Mouse (Mus musculus) right cerebral cortex, postnatal 36 days (tissue): ENCODE data around the gene Ccr6.
"Not testable (repeated sequence)": the region's sequence is repeated elsewhere in the genome, so short reads cannot be mapped to it uniquely, and the experiment has no call there.

ENCODE experiments used
- DNase-seq, 2 experiments: peaks; one replicate each; pipeline ENCODE4 v3.0.0; 2022; ENCODE audit warnings: low spot score in 2 of 2, mixed read lengths in 1 of 2

Ccr6 gene

DNA sequence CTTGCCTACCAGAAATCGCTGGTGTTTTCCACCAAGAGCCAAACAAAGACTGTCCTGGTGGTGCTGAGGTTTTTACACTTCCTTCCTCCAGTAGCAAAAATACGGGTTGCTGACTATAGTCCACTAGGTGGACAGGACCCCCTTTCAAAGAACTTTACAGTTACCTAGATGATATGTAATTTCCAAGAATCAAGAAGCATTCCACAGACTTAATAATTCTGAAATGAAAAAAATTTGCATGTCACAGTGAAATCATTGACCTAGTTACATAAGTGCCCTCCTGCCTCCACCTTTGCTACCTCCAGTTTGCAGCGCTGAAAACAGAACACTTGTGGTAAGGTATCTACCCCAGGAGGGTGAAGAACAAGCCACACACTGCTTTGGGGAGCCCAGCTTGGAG is at the start of gene Ccr6:
TSS of gene Ccr6 (plus strand) at position 301 of the 400 bp plus-strand sequence.
- no peak for DNase-seq

DNA sequence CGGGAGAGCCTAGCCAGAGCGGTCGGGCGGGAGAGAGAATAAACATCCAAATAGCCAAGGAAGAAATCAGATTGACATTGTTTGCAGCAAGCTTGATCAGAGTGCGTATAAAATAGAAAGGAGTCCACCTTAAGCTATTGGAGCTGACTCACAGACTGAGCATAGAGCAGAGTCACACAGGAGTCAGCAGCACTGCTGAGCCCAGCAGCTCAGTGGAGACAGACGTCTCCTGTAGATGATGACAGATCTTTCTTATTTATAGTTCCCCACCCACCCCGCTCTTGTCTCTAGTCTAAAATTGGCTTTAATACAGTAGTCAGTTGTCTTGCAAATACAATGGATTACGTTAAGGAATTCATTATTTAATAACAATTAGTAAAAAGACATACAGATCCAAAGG is 42.2 kb upstream of the Ccr6 start:
- DNase-seq = no peak

DNA sequence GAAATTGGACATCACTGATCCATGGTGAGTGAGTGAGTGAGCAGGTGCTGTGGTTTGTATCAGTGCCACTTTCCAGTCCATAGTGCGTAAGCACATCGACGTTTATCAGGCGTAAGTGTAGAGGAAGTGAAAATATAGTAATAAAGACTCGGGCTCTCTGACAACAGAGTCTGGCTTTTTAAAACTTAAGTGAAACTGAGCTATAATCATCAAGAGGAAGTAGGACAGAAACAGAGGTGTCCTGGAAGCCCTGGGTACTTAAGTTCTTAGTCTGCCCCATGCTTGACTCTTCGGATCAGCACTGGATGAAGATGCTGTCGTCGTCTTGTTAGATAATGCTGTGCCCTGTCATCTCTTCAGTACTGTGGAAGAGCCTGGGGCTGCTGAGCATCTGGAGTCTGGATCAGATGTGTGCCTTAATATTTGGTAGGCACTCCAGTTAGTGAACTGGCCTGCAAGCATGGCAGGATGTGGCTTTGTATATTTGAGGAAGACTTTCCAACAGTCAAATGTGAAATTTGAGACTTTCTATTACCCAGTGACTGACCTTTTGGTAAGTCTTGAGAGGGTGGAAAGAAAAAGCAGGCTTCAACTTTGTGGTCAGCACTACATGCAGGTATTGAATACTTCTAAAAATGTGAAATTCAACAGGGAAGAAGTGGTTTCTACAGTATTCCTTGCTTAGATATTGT is 40.0 kb upstream of the Ccr6 start:
- no peak for DNase-seq

DNA sequence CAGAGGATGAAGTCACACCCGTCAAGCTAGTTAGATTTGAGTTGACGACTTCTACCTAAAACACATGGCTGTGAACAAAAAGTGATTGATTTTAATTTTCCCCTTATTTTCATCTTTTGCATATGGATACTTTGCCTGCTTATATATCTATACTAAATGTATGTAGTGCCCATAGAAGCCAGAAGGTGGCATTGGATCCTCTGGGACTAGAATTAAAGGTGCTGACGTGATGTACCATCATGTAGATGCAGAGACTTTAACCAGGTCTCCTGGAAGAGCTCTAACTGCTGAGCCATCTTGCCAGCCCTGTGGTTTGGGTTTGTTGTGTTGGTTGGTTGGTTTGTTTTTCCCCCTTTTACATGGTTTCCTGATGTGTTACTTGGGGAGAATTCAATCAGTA is 38.2 kb upstream of the Ccr6 start:
- DNase-seq = no peak

DNA sequence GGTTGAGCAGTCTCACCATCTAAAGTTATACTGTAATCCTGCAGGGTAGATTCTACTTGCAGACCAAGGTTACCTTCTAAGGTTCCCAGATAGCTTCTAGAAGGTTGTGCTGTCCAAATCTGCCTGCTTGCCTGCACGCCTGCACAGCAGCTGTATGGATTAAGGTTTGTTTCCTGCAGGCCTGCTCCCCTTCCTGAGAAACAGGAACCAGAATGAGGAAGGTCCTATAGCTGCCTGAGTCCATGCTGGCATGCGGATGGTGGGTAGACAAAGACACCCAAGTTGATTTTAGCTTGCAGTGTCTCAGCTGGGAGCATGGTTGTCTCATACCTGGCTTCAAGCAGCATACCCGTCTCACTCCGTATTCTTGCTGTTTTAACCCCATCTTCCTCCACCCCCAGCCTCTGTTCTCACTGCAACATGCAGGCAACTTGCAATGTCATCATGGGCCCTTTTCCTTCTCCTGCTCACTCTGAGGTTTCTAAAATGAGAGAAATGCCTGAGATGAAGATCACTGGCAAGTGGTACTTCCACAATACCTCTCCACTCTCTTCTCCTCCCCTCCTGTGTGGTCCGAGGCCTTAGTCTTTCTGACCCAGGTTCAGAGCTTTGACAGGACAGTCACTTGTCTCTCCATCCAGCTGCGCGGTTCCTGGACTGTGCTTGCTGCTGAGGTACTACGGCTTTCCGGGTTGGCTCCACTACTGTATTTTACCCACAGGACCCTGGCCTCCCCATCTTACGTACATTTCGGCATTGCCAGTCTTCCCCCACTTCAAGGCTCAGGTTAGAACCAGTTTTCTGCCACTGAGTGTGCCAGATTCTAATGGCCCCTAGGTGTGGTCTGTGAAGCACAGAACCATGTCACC is 36.5 kb upstream of the Ccr6 start:
- DNase-seq = no peak

DNA sequence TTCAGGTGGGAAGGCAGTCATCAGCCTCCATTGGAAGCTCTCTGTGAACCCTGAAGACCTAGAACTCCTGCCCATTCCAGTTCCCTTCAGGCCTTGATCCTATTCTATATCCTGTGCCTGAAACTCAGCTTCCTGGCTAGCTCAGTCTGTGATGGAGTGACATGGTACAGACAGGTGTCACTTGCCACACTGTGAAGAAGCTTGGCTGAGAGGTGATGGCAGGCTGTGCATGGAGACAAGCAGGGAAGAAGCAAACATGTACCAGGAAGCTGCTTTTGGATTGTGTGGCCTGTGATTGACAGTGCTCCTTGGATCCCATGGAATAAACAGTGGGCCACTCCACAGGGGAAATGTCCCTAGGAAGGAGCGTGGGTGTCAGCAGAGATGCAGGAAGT is 35.9 kb upstream of the Ccr6 start:
- no peak for DNase-seq

DNA sequence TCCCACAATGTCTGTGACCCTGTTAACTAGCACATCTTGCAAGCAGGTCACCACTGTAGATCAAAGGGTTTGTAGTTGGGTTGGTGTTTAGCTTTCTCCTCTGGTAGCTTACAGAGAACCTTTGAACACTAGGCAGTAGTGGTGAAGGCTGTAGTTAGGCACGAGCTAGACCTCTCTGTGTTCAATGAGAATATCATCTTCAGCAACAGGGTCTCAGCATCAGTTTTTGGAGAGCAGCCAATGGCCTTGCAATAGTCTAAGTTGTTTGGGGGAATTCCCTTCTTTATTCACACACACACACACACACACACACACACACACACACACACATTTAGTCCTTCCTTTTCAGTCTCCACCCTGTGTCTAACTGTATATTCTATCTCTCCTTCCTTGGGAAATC is 32.4 kb upstream of the Ccr6 start:
- no peak for DNase-seq

DNA sequence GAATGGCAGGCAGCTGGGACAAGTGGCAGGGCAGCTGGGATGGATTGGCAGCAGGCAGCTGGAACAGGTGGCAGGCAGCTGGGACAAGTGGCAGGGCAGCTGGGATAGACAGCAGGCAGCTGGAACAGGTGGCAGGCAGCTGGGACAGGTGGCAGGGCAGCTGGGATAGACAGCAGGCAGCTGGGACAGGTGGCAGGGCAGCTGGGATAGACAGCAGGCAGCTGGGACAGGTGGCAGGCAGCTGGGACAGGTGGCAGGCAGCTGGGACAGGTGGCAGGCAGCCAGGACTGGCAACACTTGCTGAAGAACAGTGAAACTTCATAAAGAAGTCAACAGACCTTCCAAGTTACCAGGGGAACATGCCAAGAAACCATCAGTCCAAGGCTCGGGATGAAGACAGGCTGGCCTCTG is 30.6 kb upstream of the Ccr6 start:
- DNase-seq = not testable (repeated sequence)

DNA sequence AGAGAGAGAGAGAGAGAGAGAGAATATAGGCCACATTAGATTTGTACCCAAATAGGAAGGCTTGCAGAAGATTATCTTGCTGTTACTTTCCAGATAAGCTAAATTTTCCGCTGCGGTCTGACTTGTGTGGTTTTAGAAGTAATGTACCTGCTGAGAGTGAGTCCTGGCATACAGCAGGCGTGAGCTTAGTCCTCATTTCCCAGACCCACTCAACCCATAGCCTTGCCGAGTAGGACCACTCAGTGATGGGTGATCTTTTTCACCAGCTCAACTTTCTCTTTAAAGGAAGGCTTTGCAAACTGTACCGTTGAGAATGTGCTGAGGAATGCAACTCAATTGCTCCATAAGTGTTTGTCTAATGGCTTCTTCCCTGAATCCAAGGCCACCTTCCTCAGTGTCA is 29.2 kb upstream of the Ccr6 start:
- DNase-seq = no peak

DNA sequence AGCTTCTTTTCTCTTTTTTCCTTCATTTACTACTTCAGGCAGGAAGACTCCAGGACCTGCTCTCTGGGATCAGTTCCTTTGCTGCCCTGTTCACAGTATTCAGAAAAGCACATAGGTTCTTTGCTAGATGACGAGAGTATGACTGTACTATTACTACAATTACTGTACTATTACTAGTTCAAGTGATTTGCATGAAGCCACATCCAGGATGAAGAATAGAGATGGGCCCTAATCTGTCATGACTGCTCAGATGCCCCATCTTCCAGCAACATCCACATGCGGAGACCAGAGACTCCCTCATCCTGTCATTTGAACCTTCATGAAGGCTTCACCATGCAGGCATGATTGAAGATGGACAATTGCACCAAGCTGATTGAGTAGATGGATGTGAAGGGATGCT is 26.1 kb upstream of the Ccr6 start:
- DNase-seq = no peak

DNA sequence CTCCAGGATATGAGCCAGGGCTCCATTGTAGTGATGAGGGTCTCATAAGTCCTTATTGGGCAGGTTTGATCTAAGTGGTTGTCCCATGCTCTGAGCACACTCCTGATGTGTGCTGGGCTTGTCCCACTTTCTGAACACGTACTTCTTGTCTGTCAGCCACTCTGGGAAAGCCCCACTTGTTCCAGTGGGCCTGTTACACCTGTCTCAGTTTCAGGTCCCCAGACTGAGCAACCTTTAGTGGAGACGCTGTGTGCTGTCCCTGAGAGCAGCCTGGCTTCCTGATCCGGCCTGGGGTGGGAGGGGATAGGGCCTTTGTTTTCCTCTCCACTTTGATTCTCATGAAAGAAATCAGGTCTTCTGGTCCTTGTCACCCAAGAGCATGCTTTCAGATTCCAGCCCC is 25.7 kb upstream of the Ccr6 start:
- no peak for DNase-seq

DNA sequence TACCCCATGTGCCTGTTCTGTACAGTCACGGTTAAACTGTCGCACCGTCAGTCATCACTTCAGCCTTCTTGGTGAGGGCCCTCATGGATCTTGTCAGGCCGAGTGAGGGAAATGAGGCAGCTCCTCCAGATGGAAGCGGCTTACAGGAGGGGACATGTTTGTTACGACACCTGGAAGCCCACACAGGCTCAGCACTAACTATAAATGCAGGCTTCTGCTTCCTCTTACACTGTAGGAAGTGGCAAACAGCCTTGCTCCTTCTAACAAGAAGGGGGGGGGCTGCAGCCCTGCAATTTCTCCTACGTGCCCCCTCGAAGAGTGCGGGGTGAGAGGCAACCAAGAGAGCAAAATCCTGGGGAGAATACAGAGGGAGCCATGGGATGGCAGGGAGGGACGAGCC is 25.2 kb upstream of the Ccr6 start:
- no peak for DNase-seq

DNA sequence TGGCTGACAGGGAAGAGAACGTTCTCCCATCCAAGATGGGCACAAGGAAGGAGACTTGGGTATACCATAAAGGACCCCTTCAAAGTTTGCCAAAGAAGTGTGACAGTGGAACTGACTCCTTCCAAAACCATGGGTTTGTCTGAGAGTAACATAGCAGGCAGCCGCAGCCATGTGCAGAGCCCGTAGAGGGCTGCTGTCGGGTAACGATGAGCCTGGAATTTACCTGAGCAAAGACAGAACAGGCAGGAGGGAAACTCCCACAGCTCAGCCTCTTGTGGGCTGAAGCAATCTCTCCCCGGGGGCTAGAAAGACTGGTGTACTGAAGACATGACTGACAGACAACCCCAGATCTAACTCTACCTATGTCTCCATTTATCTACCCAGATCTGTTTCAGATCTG is 24.4 kb upstream of the Ccr6 start:
- no peak for DNase-seq

DNA sequence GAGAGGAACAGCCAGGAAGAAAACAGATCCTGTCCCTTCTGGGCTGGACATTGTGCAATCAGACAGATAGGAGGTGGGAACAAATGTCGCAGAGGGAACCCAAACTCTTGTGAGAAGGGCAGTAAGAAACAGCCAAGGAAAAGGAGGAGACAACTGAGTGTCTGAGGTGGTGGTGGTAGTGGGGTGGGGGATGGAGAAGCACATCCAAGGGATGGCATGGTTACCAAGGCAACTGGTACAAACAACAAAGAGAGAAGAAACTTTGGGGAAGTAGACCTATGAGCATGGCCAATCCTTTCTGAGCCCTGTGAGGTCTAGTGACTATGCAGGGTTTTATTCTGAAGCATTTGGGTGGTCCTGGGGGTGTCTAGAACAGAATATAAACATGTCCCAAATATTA is 21.5 kb upstream of the Ccr6 start:
- no peak for DNase-seq

DNA sequence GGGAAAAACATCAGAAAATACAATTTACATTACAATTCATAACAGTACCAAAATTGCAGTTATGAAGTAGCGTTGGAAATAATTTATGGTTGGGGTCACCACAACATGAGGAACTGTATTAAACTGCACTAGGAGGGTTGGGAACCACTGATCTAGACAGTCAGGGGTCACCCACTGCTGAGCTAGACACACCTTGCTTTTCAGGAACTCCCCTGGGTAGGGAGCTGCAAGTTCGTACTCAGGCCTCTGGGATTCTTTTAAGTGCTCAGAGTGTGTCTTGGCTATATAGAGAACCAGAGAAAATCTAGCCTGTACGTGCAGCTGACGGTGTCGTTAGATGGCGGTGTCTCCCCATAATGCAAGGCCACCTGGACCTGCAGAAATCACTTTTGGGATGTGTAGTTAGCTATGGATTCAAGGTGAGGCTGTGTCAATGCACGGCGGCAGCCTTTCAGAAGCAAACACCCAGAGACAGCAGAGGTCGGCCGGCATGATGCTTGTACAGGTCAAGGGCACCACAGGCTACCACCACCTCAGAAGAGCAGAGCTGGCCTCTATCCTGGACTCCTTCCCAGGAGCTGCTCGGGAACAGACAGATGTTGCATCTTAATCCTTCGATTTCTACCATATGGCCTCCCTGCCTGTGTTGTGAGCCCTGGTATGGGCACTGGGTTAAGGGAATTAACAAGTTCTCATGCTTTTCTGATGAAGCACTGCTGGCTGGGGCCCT is 20.7 kb upstream of the Ccr6 start:
- DNase-seq = no peak

DNA sequence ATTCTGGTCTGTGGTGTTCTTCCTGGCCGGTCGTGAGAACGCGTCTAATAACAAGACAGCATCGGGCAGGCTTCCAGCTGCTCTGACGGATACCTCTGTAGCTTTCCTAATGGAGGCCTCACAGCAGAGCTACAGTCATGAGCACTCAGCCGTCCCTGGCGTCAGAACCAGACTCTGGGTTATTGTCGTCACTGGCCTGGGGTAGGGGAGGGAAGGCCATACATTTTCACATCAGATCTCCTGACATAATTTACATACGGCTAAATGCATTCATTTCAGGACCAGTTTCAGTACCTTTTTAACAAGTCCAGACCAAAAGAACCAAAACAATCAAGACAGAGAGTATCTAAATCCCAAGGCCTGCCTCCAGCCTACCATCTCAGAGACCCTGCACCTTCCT is 12.6 kb upstream of the Ccr6 start:
- no peak for DNase-seq

DNA sequence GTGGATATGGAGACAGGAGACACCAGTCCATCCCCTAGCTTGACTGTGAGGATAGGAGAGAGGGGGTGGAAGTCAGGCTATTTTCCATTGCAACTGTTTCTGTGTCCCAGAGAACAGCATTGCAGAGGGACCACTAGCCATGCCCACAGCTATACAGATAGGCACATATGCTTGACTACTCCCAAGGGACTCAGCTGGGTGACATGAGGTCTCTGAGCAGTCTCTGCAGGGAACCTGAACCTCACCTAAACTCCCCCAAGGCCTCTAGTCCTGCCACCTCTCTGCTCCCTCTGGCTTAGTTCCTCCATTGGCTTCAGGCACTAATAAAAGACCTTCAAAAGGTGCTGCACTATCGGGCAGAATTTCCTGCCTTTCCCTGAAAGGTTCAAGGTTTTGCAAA is 11.8 kb upstream of the Ccr6 start:
- DNase-seq = no peak

DNA sequence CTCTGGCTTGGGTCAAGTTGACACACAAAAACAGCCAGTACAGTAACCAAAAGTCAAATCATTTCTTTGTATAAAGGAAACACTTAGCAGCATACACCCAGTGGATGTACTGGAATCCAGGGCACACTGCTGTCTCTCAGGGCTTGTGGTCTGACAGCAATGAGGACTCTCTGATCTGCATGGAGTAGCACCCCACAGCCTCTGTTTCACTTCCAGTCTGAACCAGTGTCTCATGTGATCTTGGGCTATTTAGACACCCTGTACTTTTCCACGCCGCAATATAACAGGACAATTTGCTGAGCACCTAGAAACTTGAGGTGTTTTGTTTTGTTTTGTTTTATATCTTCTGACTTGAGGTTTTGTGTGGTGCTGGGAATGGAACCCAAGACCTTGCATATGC is 10.7 kb upstream of the Ccr6 start:
- no peak for DNase-seq

DNA sequence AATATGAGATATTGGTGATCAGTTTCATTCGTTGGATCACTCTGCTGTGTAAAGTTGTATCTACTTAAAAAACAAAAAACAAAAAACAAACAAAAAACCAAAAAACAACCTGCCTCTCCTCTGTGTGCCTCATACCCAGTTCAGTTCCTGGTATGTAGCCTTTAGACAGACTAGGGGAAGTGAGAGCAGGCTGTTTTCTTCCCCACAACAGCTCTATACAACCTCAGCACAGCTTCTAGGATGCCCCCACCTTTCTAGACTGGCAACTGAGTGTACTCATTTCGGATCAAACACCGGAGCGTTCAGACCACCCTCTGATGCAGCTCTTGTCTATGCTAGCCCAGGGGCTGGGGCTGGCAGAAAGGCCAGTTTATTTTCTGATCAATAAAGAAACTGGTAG is 10.1 kb upstream of the Ccr6 start:
- no peak for DNase-seq

DNA sequence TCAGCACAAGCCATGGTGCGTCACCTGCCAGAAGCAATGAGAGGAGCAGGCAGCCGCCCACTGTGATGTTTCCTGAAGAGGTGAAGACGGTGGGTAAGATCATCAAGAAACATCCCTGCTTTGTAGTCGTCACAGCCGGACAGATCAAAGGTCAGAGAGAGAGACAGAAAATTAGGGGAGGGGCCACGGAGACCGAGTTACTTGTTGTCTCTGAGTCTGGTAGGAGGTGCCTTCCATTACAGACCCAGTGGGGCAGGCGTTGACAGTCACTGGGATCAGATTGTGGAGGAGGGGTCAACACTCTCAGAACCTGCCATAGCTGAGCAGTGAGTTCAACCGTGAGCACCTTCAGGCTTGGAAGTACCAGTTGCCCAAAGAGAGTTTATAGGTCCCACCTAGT is 7.2 kb upstream of the Ccr6 start:
- DNase-seq = no peak

DNA sequence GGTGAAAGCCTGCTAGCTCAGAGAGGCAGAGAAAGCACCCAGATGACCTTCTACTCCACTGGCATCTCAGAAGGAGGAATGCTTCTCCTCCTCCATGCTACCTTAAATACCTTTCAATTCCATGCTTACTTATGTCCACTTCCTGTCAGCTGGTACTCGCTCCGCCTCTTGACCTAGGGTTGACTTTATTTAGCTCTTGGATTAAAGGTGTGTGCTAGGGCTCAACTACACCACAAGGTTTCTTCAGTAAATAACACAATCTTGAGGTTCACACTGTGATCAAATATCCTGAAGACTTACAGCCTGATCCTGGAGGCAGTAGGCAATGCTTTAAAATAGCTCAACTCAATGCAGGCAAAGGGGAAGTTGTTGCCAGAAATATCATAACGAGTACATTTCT is 6.2 kb upstream of the Ccr6 start:
- no peak for DNase-seq

DNA sequence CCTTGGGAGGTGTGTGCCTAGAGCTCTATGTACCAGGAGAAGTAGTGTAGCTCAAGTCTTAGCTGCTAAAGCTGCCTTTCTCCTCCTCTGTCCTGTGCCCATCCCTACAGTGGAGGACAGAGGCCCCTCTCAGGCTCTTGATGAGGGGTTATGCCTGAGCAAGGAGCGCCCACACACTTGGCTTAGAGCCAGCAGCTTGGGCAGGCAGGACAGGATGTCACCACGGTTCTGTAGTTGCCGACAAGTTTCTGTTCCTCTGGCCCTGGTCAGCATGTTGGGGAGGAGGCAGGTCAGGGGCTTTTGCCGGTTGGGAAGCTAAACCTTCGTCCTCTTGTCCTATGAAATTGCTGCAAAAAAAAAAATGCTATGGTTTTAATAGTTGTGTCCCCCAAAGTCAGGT is 3.8 kb upstream of the Ccr6 start:
- peak; percentile 22 to 40 for DNase-seq
